Mouse (Mus musculus) limb, embryonic 14.5 days (tissue): ENCODE measurements at regions not wholly inside any gene's neighbourhood (a gene's known extent, or its start where the extent isn't known, plus 50 kb on each side); places are given as distances from the start of the nearest gene placed in this dataset.

ENCODE experiments used
- ATAC-seq: fragments of 200-750 bp; cut with Nextera tagmentation; 2 replicates; pipeline ENCODE4 v1.8.0; 2017; ENCODE audit warnings: low read depth, moderate number of reproducible peaks, moderate TSS enrichment; ENCODE audit not compliant: low FRiP score
- DNase-seq: peaks from one replicate; pipeline ENCODE4 v3.0.0-alpha.2; 2015; ENCODE audit warnings: low spot score
- H3K27ac ChIP-seq: fragments of 300-500 bp; sonication (generic); replicated peaks from 2 replicates; pipeline ENCODE4 v1.5.1; 2014; ENCODE audit warnings: low read depth, mild to moderate bottlenecking, low read length, moderate library complexity, mixed read lengths
- H3K27me3 ChIP-seq: fragments of 300-500 bp; sonication (generic); 2 replicates; pipeline ENCODE4 v1.6.1; 2014; ENCODE audit warnings: low read length, mixed read lengths; ENCODE audit not compliant: control insufficient read depth, insufficient read depth
- H3K36me3 ChIP-seq: fragments of 300-500 bp; sonication (generic); 2 replicates; pipeline ENCODE4 v1.6.1; 2014; ENCODE audit warnings: mild to moderate bottlenecking, low read length, moderate library complexity, mixed read lengths; ENCODE audit not compliant: control insufficient read depth, insufficient read depth
- H3K4me1 ChIP-seq: fragments of 300-500 bp; sonication (generic); 2 replicates; pipeline ENCODE4 v1.6.1; 2014; ENCODE audit warnings: antibody characterized with exemption, low read length, mixed read lengths; ENCODE audit not compliant: control insufficient read depth, insufficient read depth
- H3K4me2 ChIP-seq: fragments of 300-500 bp; sonication (generic); replicated peaks from 2 replicates; pipeline ENCODE4 v1.6.1; 2014; ENCODE audit warnings: low read depth, mild to moderate bottlenecking, low read length, moderate library complexity; ENCODE audit not compliant: severe bottlenecking
- H3K4me3 ChIP-seq: fragments of 300-500 bp; sonication (generic); replicated peaks from 2 replicates; pipeline ENCODE4 v1.5.1; 2014; ENCODE audit warnings: low read length
- H3K9ac ChIP-seq: fragments of 300-500 bp; sonication (generic); 2 replicates; pipeline ENCODE4 v1.6.1; 2014; ENCODE audit warnings: mild to moderate bottlenecking, low read depth, low read length, moderate library complexity; ENCODE audit not compliant: severe bottlenecking
- H3K9me3 ChIP-seq: fragments of 300-500 bp; sonication (generic); 2 replicates; pipeline ENCODE4 v1.6.1; 2016; ENCODE audit warnings: low read length; ENCODE audit not compliant: control insufficient read depth
- POLR2A ChIP-seq: fragments of 200-500 bp; IDR thresholded peaks from 2 replicates; pipeline ENCODE4 v1.8.0; 2012; ENCODE audit warnings: inconsistent platforms, mild to moderate bottlenecking, moderate library complexity, borderline replicate concordance; ENCODE audit not compliant: insufficient read depth, insufficient read length; ENCODE audit errors: extremely low read depth
- WGBS: fragments of 180-500 bp; shearing (Covaris S2); extraction: QIAGEN DNeasy Blood & Tissue Kit; methylation state at CpG from one replicate; pipeline ENCODE4 v1.1.7; 2014; 5-methylcytosine and 5-hydroxymethylcytosine counted together

GRCm38 (mm10) chr6:98640316-98640715 lies 297.8 kb upstream of the Gm765 start:
- no peak for TF ChIP-seq POLR2A
- no peaks in the 10 kb centered on the region for H3K27me3 ChIP-seq
- H3K9me3 ChIP-seq, result no peaks in the 10 kb centered on the region
- ATAC-seq (no peak), DNase-seq (no peak)
- no peaks in the 10 kb centered on the region for H3K4me1 ChIP-seq
- H3K27ac ChIP-seq, result no peak overlapping the region
- H3K36me3 ChIP-seq, result no peaks in the 10 kb centered on the region
- no peak overlapping the region for H3K9ac ChIP-seq
- WGBS, result 88% methylated on average over 5 of the region's 5 CpGs
- no peak overlapping the region for H3K4me3 ChIP-seq
- no peak overlapping the region for H3K4me2 ChIP-seq

- no peaks in the 10 kb centered on the region for H3K36me3 ChIP-seq
- WGBS, result 90% methylated on average over 6 of the region's 6 CpGs
- no peak overlapping the region for H3K27ac ChIP-seq
- DNase-seq (no peak), ATAC-seq (no peak)
- no peaks in the 10 kb centered on the region for H3K9me3 ChIP-seq
- H3K9ac ChIP-seq, result no peak overlapping the region
- no peaks in the 10 kb centered on the region for H3K27me3 ChIP-seq
- TF ChIP-seq POLR2A, result no peak
- no peak overlapping the region for H3K4me2 ChIP-seq
- H3K4me1 ChIP-seq, result 0 out of 2 replicates have a peak, but pooled peaks cover 5% of the 10 kb centered on the region
- no peak overlapping the region for H3K4me3 ChIP-seq
These were observed 293.3 kb upstream of the Gm765 start for GRCm38 (mm10) chr6:98635816-98636215.

GRCm38 (mm10) chr6:98632278-98633063 lies 289.9 kb upstream of the Gm765 start:
- H3K4me2 ChIP-seq, result peak overlapping the region; percentile 24; the same call in 1 of the 2 replicates
- WGBS, result 30% methylated on average over 18 of the region's 18 CpGs
- H3K4me3 ChIP-seq, result no peak overlapping the region
- no peaks in the 10 kb centered on the region for H3K9me3 ChIP-seq
- H3K27me3 ChIP-seq, result no peaks in the 10 kb centered on the region
- peaks cover 10% of the 10 kb centered on the region; the same call in 1 of the 2 replicates for H3K4me1 ChIP-seq
- TF ChIP-seq POLR2A, result no peak
- no peak overlapping the region for H3K27ac ChIP-seq
- DNase-seq, result no peak
- H3K36me3 ChIP-seq, result no peaks in the 10 kb centered on the region
- ATAC-seq, result no peak
- no peak overlapping the region for H3K9ac ChIP-seq

GRCm38 (mm10) chr6:98631269-98631668 lies 288.7 kb upstream of the Gm765 start:
- no peak overlapping the region for H3K27ac ChIP-seq
- H3K27me3 ChIP-seq, result no peaks in the 10 kb centered on the region
- 25% methylated on average over 8 of the region's 8 CpGs for WGBS
- DNase-seq, result no peak
- no peaks in the 10 kb centered on the region for H3K36me3 ChIP-seq
- H3K4me2 ChIP-seq, result no peak overlapping the region
- TF ChIP-seq POLR2A, result no peak
- no peak overlapping the region for H3K4me3 ChIP-seq
- H3K9me3 ChIP-seq, result no peaks in the 10 kb centered on the region
- H3K9ac ChIP-seq, result no peak overlapping the region
- ATAC-seq, result no peak
- peaks cover 10% of the 10 kb centered on the region; the same call in 1 of the 2 replicates for H3K4me1 ChIP-seq

- Histone ChIP-seq H3K9me3 (no peaks in the 10 kb centered on the region), H3K27ac (no peak overlapping the region), H3K4me2 (no peak overlapping the region), H3K36me3 (no peaks in the 10 kb centered on the region), H3K27me3 (no peaks in the 10 kb centered on the region), H3K9ac (no peak overlapping the region), H3K4me3 (no peak overlapping the region), H3K4me1 (peaks cover 17% of the 10 kb centered on the region)
- WGBS, result 68% methylated on average over 4 of the region's 4 CpGs
- DNase-seq (no peak), ATAC-seq (no peak)
- TF ChIP-seq POLR2A, result no peak
These were observed 287.1 kb upstream of the Gm765 start for GRCm38 (mm10) chr6:98629646-98630045.
